Mouse (Mus musculus) hindbrain, embryonic 13.5 days (tissue): ENCODE data around the gene Spindoc. TPM values are rescaled to one million over a fixed set of nuclear protein-coding genes. Genes with fewer than 3 reads are reported as not detected.
A peak's percentile ranks its signal among the peaks of the same experiment; 100 is the strongest.
"Not testable (repeated sequence)": the region's sequence is repeated elsewhere in the genome, so short reads cannot be mapped to it uniquely, and the experiment has no call there.

ENCODE experiments used
- ATAC-seq: fragments of 200-750 bp; cut with Nextera tagmentation; 2 replicates; pipeline ENCODE4 v1.8.0; 2017; ENCODE audit warnings: moderate TSS enrichment; ENCODE audit not compliant: low FRiP score
- H3K27ac ChIP-seq: fragments of 300-500 bp; sonication (generic); 2 replicates; pipeline ENCODE4 v1.5.1; 2015; ENCODE audit warnings: inconsistent platforms, mild to moderate bottlenecking, moderate library complexity
- H3K27me3 ChIP-seq: fragments of 300-500 bp; sonication (generic); 2 replicates; pipeline ENCODE4 v1.6.1; 2015; ENCODE audit warnings: mild to moderate bottlenecking, inconsistent platforms
- H3K36me3 ChIP-seq: fragments of 300-500 bp; sonication (generic); 2 replicates; pipeline ENCODE4 v1.6.1; 2015; ENCODE audit warnings: mild to moderate bottlenecking, inconsistent platforms
- H3K4me1 ChIP-seq: fragments of 300-500 bp; sonication (generic); replicated peaks from 2 replicates; pipeline ENCODE4 v1.6.1; 2015; ENCODE audit warnings: inconsistent platforms
- H3K4me2 ChIP-seq: fragments of 300-500 bp; sonication (generic); 2 replicates; pipeline ENCODE4 v1.6.1; 2015; ENCODE audit warnings: inconsistent platforms, mild to moderate bottlenecking, moderate library complexity
- H3K4me3 ChIP-seq: fragments of 300-500 bp; sonication (generic); 2 replicates; pipeline ENCODE4 v1.5.1; 2015; ENCODE audit warnings: mild to moderate bottlenecking, inconsistent platforms
- H3K9ac ChIP-seq: fragments of 300-500 bp; sonication (generic); 2 replicates; pipeline ENCODE4 v1.6.1; 2015; ENCODE audit warnings: mild to moderate bottlenecking, inconsistent platforms
- H3K9me3 ChIP-seq: fragments of 300-500 bp; sonication (generic); 2 replicates; pipeline ENCODE4 v1.6.1; 2016; ENCODE audit warnings: inconsistent platforms
- WGBS: fragments of 180-500 bp; shearing (Covaris S2); methylation state at CpG from one replicate; pipeline ENCODE4 v1.1.7; 2015; 5-methylcytosine and 5-hydroxymethylcytosine counted together
- polyA plus RNA-seq: library from polyadenylated mRNA; unstranded; fragments of >200 nt; fragmentation: Nextera tagmentation; extraction: Ambion mirVana; gene quantifications from 2 replicates; pipeline ENCODE4 v1.2.1, GENCODE M21; 2015

Spindoc gene
- polyA plus RNA-seq, 1 experiment from 2014 or later = 34.0 TPM

- H3K4me2 ChIP-seq = peak overlapping the region; percentile 85
- no peak for ATAC-seq
- H3K9ac ChIP-seq = peak overlapping the region; percentile 98
- H3K27ac ChIP-seq = peak overlapping the region; percentile 99
- peaks cover 70% of the 10 kb centered on the region for H3K4me1 ChIP-seq
- H3K9me3 ChIP-seq = no peaks in the 10 kb centered on the region
- 16% methylated on average over 6 of the region's 6 CpGs for WGBS
- H3K27me3 ChIP-seq = no peaks in the 10 kb centered on the region
- H3K4me3 ChIP-seq = peak overlapping the region; percentile 85
- peaks cover 34% of the 10 kb centered on the region for H3K36me3 ChIP-seq
Observed at GRCm38 (mm10) chr19:7419134-7419533, 36.3 kb upstream of the Spindoc start.

GRCm38 (mm10) chr19:7417911-7418849 lies 35.4 kb upstream of the Spindoc start:
- under 1% methylated on average over 59 of the region's 59 CpGs for WGBS
- H3K4me3 ChIP-seq = peak overlapping the region; percentile 85
- H3K27ac ChIP-seq = peak overlapping the region; percentile 99
- peak overlapping the region; percentile 98 for H3K9ac ChIP-seq
- no peaks in the 10 kb centered on the region for H3K27me3 ChIP-seq
- peaks cover 60% of the 10 kb centered on the region for H3K4me1 ChIP-seq
- ATAC-seq = peak; percentile 64
- no peaks in the 10 kb centered on the region for H3K9me3 ChIP-seq
- H3K36me3 ChIP-seq = peaks cover 28% of the 10 kb centered on the region
- peak overlapping the region; percentile 85 for H3K4me2 ChIP-seq

- peak; percentile 53 for ATAC-seq
Observed at GRCm38 (mm10) chr19:7416834-7417735, 34.3 kb upstream of the Spindoc start, which contains the start of gene 2700081O15Rik. Gene 2700081O15Rik (plus strand): TSS chr19:7417625.

DNA sequence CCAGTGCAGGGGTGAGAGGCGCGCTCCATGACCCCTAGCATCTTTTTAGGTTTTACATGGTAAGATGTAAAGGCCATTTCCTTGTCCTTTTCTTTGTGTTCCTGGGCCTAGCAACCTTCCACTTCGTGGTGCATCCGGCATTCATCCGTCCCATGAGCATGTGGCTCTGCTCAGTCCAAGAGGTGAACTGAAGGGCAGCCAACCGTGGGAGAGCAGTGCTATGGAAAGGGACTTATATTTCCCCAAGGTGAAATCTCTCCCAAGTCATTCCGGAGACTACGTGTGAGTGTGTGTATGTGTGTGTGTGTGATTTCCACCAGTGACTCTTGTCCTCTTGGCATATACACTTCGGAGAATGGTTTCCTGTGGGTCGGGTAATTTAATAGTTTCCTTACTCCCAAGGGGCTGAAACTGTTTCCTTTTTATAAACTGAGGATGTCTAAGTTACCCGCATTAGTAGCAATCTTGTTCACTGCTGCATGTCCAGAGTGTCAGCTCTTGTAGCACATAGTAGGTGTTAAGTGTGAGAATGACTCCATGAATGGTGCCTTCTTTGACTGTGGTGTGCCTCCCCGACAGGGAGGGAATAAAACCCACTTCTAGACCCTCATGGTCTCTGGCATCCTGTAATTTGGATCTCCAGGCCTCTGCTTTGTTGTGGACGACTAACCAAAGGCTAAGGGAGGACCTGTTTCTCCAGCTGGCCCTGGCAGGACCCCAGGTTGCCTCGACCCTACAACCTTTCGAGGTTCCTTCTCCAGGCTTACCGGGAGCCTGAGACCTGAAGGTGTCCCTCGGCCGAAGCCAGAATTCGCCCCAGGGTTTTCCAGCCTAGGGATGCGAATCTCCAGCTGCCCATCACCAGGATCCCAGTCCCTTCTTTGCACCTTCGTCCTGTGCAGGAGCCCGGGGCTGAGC lies 33.4 kb upstream of the Spindoc start:
- WGBS = 26% methylated on average over 22 of the region's 22 CpGs
- peak overlapping the region; percentile 85 for H3K4me3 ChIP-seq
- peaks cover 9% of the 10 kb centered on the region for H3K36me3 ChIP-seq
- H3K4me2 ChIP-seq = peak overlapping the region; percentile 85
- H3K27ac ChIP-seq = peak overlapping the region; percentile 99
- no peaks in the 10 kb centered on the region for H3K27me3 ChIP-seq
- peaks cover 40% of the 10 kb centered on the region for H3K4me1 ChIP-seq
- H3K9ac ChIP-seq = peak overlapping the region; percentile 98
- no peaks in the 10 kb centered on the region for H3K9me3 ChIP-seq
- no peak; the same call in 1 of the 2 replicates for ATAC-seq

More at GRCm38 (mm10) chr19:7416834-7417735, 34.3 kb upstream of the Spindoc start, which contains the start of gene 2700081O15Rik:
- Histone ChIP-seq H3K9me3 (no peaks in the 10 kb centered on the region), H3K27me3 (no peaks in the 10 kb centered on the region), H3K27ac (peak within 1 kb of the TSS; percentile 99), H3K9ac (peak within 1 kb of the TSS; percentile 98), H3K4me2 (peak within 1 kb of the TSS; percentile 85), H3K4me1 (peaks cover 50% of the 10 kb centered on the region), H3K4me3 (peak within 1 kb of the TSS; percentile 85), H3K36me3 (peaks cover 18% of the 10 kb centered on the region)
- under 1% methylated on average over 94 of the region's 107 CpGs for WGBS

- Histone ChIP-seq H3K4me3 (no peak overlapping the region), H3K36me3 (no peaks in the 10 kb centered on the region), H3K9me3 (no peaks in the 10 kb centered on the region), H3K27me3 (no peaks in the 10 kb centered on the region), H3K27ac (no peak overlapping the region), H3K4me2 (no peak overlapping the region), H3K4me1 (peaks cover 15% of the 10 kb centered on the region), H3K9ac (no peak overlapping the region)
- WGBS = 69% methylated on average over 2 of the region's 2 CpGs
- no peak for ATAC-seq
Observed at GRCm38 (mm10) chr19:7412361-7412760, 29.6 kb upstream of the Spindoc start.

GRCm38 (mm10) chr19:7404623-7405229 lies 21.9 kb upstream of the Spindoc start:
- 72% methylated on average over 9 of the region's 9 CpGs for WGBS
- Histone ChIP-seq H3K36me3 (no peaks in the 10 kb centered on the region), H3K4me1 (no peaks in the 10 kb centered on the region), H3K9ac (no peak overlapping the region), H3K27ac (no peak overlapping the region), H3K4me2 (no peak overlapping the region), H3K9me3 (no peaks in the 10 kb centered on the region), H3K4me3 (no peak overlapping the region), H3K27me3 (peaks cover 5% of the 10 kb centered on the region; the same call in 1 of the 2 replicates)
- no peak for ATAC-seq

- 83% methylated on average over 11 of the region's 11 CpGs for WGBS
- no peak for ATAC-seq
- H3K27ac ChIP-seq = no peak overlapping the region
Observed at GRCm38 (mm10) chr19:7400635-7401034, 17.8 kb upstream of the Spindoc start.

DNA sequence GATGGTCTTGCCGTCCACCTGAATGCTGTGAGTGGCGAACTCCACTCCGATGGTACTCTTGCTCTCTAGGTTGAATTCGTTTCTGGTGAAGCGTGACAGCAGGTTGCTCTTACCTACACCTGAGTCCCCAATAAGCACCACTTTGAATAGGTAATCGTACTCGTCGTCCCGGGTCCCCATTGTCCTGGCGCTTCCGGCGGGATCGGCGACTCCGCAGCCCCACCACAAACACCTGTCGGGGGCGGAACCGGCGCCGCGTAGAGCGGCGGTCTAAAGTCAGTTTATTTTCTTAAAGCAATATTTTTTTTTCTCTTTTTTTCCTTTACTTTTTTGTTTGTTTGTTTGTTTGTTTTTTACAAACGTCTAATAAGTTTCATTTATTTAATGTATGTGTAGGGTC lies 16.1 kb upstream of the Spindoc start:
- 43% methylated on average over 24 of the region's 24 CpGs for WGBS
- H3K4me3 ChIP-seq, H3K9ac ChIP-seq, H3K9me3 ChIP-seq, H3K27ac ChIP-seq, H3K4me1 ChIP-seq, H3K36me3 ChIP-seq, H3K4me2 ChIP-seq, ATAC-seq: not testable (repeated sequence)
- H3K27me3 ChIP-seq = peaks cover 10% of the 10 kb centered on the region; the same call in 1 of the 2 replicates

More at GRCm38 (mm10) chr19:7400635-7401034, 17.8 kb upstream of the Spindoc start:
- H3K4me2 ChIP-seq = no peak overlapping the region
- H3K4me3 ChIP-seq = no peak overlapping the region
- no peaks in the 10 kb centered on the region for H3K4me1 ChIP-seq
- no peak overlapping the region for H3K9ac ChIP-seq
- H3K27me3 ChIP-seq = peaks cover 10% of the 10 kb centered on the region; the same call in 1 of the 2 replicates
- H3K36me3 ChIP-seq = no peaks in the 10 kb centered on the region
- H3K9me3 ChIP-seq = no peaks in the 10 kb centered on the region

GRCm38 (mm10) chr19:7396867-7397826 lies 14.4 kb upstream of the Spindoc start:
- H3K9me3 ChIP-seq, ATAC-seq, H3K27ac ChIP-seq, H3K4me3 ChIP-seq, H3K4me2 ChIP-seq, H3K4me1 ChIP-seq, H3K36me3 ChIP-seq, H3K9ac ChIP-seq: not testable (repeated sequence)
- 69% methylated on average over 9 of the region's 10 CpGs for WGBS
- H3K27me3 ChIP-seq = peaks cover 10% of the 10 kb centered on the region; the same call in 1 of the 2 replicates

- peaks cover 13% of the 10 kb centered on the region for H3K4me1 ChIP-seq
- 92% methylated on average over 6 of the region's 6 CpGs for WGBS
- no peak for ATAC-seq
- H3K9me3 ChIP-seq = peaks cover 4% of the 10 kb centered on the region; the same call in 1 of the 2 replicates
- no peak overlapping the region for H3K27ac ChIP-seq
- H3K4me2 ChIP-seq = no peak overlapping the region
- H3K4me3 ChIP-seq = no peak overlapping the region
- H3K27me3 ChIP-seq = no peaks in the 10 kb centered on the region
- no peak overlapping the region for H3K9ac ChIP-seq
- H3K36me3 ChIP-seq = peaks cover 6% of the 10 kb centered on the region
Observed at GRCm38 (mm10) chr19:7388488-7388887, 5.7 kb upstream of the Spindoc start.
